Mouse (Mus musculus) ES-E14 (cell line): ENCODE data around the gene Spats2. TPM values are rescaled to one million over a fixed set of nuclear protein-coding genes. Genes with fewer than 3 reads are reported as not detected.
"Not testable (repeated sequence)": the region's sequence is repeated elsewhere in the genome, so short reads cannot be mapped to it uniquely, and the experiment has no call there.

ENCODE experiments used
- DNase-seq: peaks from one replicate; pipeline ENCODE4 v3.0.0-alpha.2; 2013; ENCODE audit warnings: low read depth, low spot score
- H3K27ac ChIP-seq: 2 replicates; pipeline ENCODE4 v1.5.1; 2012; ENCODE audit warnings: low read depth, mild to moderate bottlenecking, low read length, moderate library complexity, mixed read lengths; ENCODE audit not compliant: poor library complexity, insufficient read depth, severe bottlenecking
- H3K36me3 ChIP-seq: 2 replicates; pipeline ENCODE4 v1.6.1; 2012; ENCODE audit warnings: mild to moderate bottlenecking, low read length, moderate library complexity, mixed read lengths; ENCODE audit not compliant: control insufficient read depth, poor library complexity, insufficient read depth, severe bottlenecking
- H3K4me1 ChIP-seq, 2 experiments: fragments of 150-350 bp in 1 of 2; sonication (generic) in 1 of 2; 2 replicates each; pipeline ENCODE4 v1.6.1; 2012; ENCODE audit warnings: low read length in 2 of 2, mild to moderate bottlenecking in 1 of 2, mixed read lengths in 1 of 2; ENCODE audit not compliant: control insufficient read depth in 2 of 2, insufficient read depth in 2 of 2, poor library complexity in 1 of 2
- H3K4me3 ChIP-seq, 2 experiments: fragments of 150-350 bp in 1 of 2; sonication (generic) in 1 of 2; 2 replicates each; pipeline ENCODE4 v1.5.1; 2012; ENCODE audit warnings: low read length in 2 of 2, low read depth in 1 of 2, mild to moderate bottlenecking in 1 of 2, mixed read lengths in 1 of 2; ENCODE audit not compliant: insufficient read depth in 1 of 2, poor library complexity in 1 of 2, severe bottlenecking in 1 of 2
- H3K9ac ChIP-seq: 2 replicates; pipeline ENCODE4 v1.6.1; 2012; ENCODE audit warnings: low read depth, mild to moderate bottlenecking, low read length, mixed read lengths; ENCODE audit not compliant: poor library complexity, insufficient read depth, severe bottlenecking
- H3K9me3 ChIP-seq: fragments of 150-350 bp; sonication (generic); 2 replicates; pipeline ENCODE4 v1.6.1; 2012; ENCODE audit warnings: low read depth, mild to moderate bottlenecking, low read length; ENCODE audit not compliant: control insufficient read depth, insufficient read depth
- CHD2 ChIP-seq: IDR thresholded peaks from 2 replicates; pipeline ENCODE4 v1.6.1; 2014; ENCODE audit warnings: mild to moderate bottlenecking, low read depth, low read length, inconsistent platforms
- HCFC1 ChIP-seq: IDR thresholded peaks from 2 replicates; pipeline ENCODE4 v1.6.1; 2012; ENCODE audit warnings: low read length, inconsistent platforms, borderline replicate concordance; ENCODE audit not compliant: insufficient read depth
- MAFK ChIP-seq: IDR thresholded peaks from 2 replicates; pipeline ENCODE4 v1.6.1; 2014; ENCODE audit warnings: mild to moderate bottlenecking, low read depth, low read length, inconsistent platforms; ENCODE audit not compliant: insufficient read depth
- ZC3H11A ChIP-seq: IDR thresholded peaks from 2 replicates; pipeline ENCODE4 v1.6.1; 2012; ENCODE audit warnings: low read depth, mild to moderate bottlenecking, inconsistent platforms, low read length, borderline replicate concordance
- ZNF384 ChIP-seq: IDR thresholded peaks from 2 replicates; pipeline ENCODE4 v1.6.1; 2012; ENCODE audit warnings: low read depth, low read length, inconsistent platforms
- in situ Hi-C, 2 experiments: fragments of 600-800 bp; cut with MboI; formaldehyde crosslinking; loops; one replicate each; pipeline ENCODE4 v1.15.1; 2025; ENCODE audit warnings: low sequenced_read_pairs in 2 of 2, inconsistent platforms in 1 of 2; ENCODE audit not compliant: unreplicated experiment in 2 of 2
- total RNA-seq: library from RNA; depleted of rRNA; stranded (reverse); fragments of 300-350 nt; gene quantifications from 2 replicates; pipeline ENCODE4 v1.2.3, GENCODE M21; 2012; rRNA removed

Spats2 gene
- total RNA-seq: 21.1 and 21.7 TPM in 2 replicates

GRCm38 (mm10) chr15:99125711-99126080 is at the start of gene Spats2:
Spats2 (plus strand) TSS chr15:99125916.
- in situ Hi-C loops: no loop called here
- TF ChIP-seq HCFC1 (no peak), CHD2 (no peak), MAFK (no peak), ZNF384 (no peak), ZC3H11A (no peak)

GRCm38 (mm10) chr15:99076011-99076410 is 49.7 kb upstream of the Spats2 start:
- not testable (repeated sequence) for H3K9me3 ChIP-seq, H3K4me1 ChIP-seq, H3K27ac ChIP-seq, DNase-seq, H3K4me3 ChIP-seq, H3K9ac ChIP-seq
- peaks cover 30% of the 10 kb centered on the region for H3K36me3 ChIP-seq
- in situ Hi-C loops: loop anchor here in 1 of 2 experiments (25.0 kb wide), 1 partner anchor 289 kb away; the partner anchor contains the start of genes Wnt1 and Wnt10b

More at GRCm38 (mm10) chr15:99125711-99126080, at the start of gene Spats2:
- no peak for DNase-seq
- peak within 1 kb of the TSS; percentile 88 for H3K27ac ChIP-seq
- H3K4me1 ChIP-seq: peaks cover 4 to 11% of the 10 kb centered on the region in 2 experiments; a peak in 2 of 4 replicates
- H3K36me3 ChIP-seq: no peaks in the 10 kb centered on the region
- no peaks in the 10 kb centered on the region for H3K9me3 ChIP-seq
- peak within 1 kb of the TSS; percentile 78 to 84 for H3K4me3 ChIP-seq
- H3K9ac ChIP-seq: peak within 1 kb of the TSS; percentile 95

- in situ Hi-C loops: loop anchor here in 1 of 2 experiments (25.0 kb wide), 1 partner anchor 291 kb away; the partner anchor contains the start of genes Wnt1 and Wnt10b
- TF ChIP-seq ZC3H11A (no peak), ZNF384 (no peak), HCFC1 (no peak), CHD2 (no peak), MAFK (no peak)
- H3K9ac ChIP-seq: no peak overlapping the region
- no peak for DNase-seq
- H3K9me3 ChIP-seq: no peaks in the 10 kb centered on the region
- H3K36me3 ChIP-seq: peaks cover 49% of the 10 kb centered on the region
- H3K27ac ChIP-seq: no peak overlapping the region
- peaks cover 0 to 7% of the 10 kb centered on the region in 2 experiments; a peak in 2 of 4 replicates for H3K4me1 ChIP-seq
- no peak overlapping the region for H3K4me3 ChIP-seq
These were observed 47.4 kb upstream of the Spats2 start for GRCm38 (mm10) chr15:99078181-99078910.

GRCm38 (mm10) chr15:99079804-99080203 is 45.9 kb upstream of the Spats2 start:
- Histone ChIP-seq H3K4me1 (peaks cover 0 to 9% of the 10 kb centered on the region in 2 experiments; a peak in 2 of 4 replicates), H3K27ac (no peak overlapping the region), H3K4me3 (no peak overlapping the region), H3K36me3 (peaks cover 49% of the 10 kb centered on the region), H3K9ac (no peak overlapping the region), H3K9me3 (no peaks in the 10 kb centered on the region)
- no peak for TF ChIP-seq ZNF384
- TF ChIP-seq HCFC1: no peak
- TF ChIP-seq ZC3H11A: no peak
- no peak for TF ChIP-seq MAFK
- no peak for TF ChIP-seq CHD2
- DNase-seq: no peak
- in situ Hi-C loops: loop anchor here in 1 of 2 experiments (25.0 kb wide), 1 partner anchor 293 kb away; the partner anchor contains the start of genes Wnt1 and Wnt10b
